Mouse (Mus musculus) intestine, postnatal 0 days (tissue): ENCODE measurements around the gene Cyp2j8. TPM values are rescaled to one million over a fixed set of nuclear protein-coding genes. Genes with fewer than 3 reads are reported as not detected.
"Not testable (repeated sequence)": the region's sequence is repeated elsewhere in the genome, so short reads cannot be mapped to it uniquely, and the experiment has no call there.

Experiments
- ATAC-seq: fragments of 200-750 bp; cut with Nextera tagmentation; 2 replicates; pipeline ENCODE4 v1.8.0; 2017; ENCODE audit warnings: mild to moderate bottlenecking, moderate TSS enrichment, moderate library complexity
- H3K27ac ChIP-seq: fragments of 300-500 bp; sonication (generic); 2 replicates; pipeline ENCODE4 v1.5.1; 2014; ENCODE audit warnings: mild to moderate bottlenecking, low read depth, low read length, moderate library complexity
- H3K27me3 ChIP-seq: fragments of 300-500 bp; sonication (generic); replicated peaks from 2 replicates; pipeline ENCODE4 v1.6.1; 2014; ENCODE audit warnings: low read length, mixed read lengths; ENCODE audit not compliant: control insufficient read depth, insufficient read depth
- H3K36me3 ChIP-seq: fragments of 300-500 bp; sonication (generic); 2 replicates; pipeline ENCODE4 v1.6.1; 2014; ENCODE audit warnings: mild to moderate bottlenecking, moderate library complexity; ENCODE audit not compliant: control insufficient read depth, insufficient read depth
- H3K4me1 ChIP-seq: fragments of 300-500 bp; sonication (generic); replicated peaks from 2 replicates; pipeline ENCODE4 v1.6.1; 2014; ENCODE audit warnings: antibody characterized with exemption, low read length, mixed read lengths; ENCODE audit not compliant: control insufficient read depth, insufficient read depth
- H3K4me2 ChIP-seq: fragments of 300-500 bp; sonication (generic); replicated peaks from 2 replicates; pipeline ENCODE4 v1.6.1; 2014; ENCODE audit warnings: low read depth, mild to moderate bottlenecking, moderate library complexity
- H3K4me3 ChIP-seq: fragments of 300-500 bp; sonication (generic); 2 replicates; pipeline ENCODE4 v1.5.1; 2014; ENCODE audit warnings: low read depth, low read length
- H3K9ac ChIP-seq: fragments of 300-500 bp; sonication (generic); 2 replicates; pipeline ENCODE4 v1.6.1; 2014; ENCODE audit warnings: mild to moderate bottlenecking, low read depth, low read length
- H3K9me3 ChIP-seq: fragments of 300-500 bp; sonication (generic); 2 replicates; pipeline ENCODE4 v1.6.1; 2016; ENCODE audit warnings: mixed run types; ENCODE audit not compliant: control insufficient read depth
- CTCF ChIP-seq: sonication (generic); IDR thresholded peaks from 2 replicates; pipeline ENCODE4 v1.5.1; 2016; ENCODE audit warnings: low read depth, mild to moderate bottlenecking, control low read depth, antibody characterized with exemption, moderate library complexity
- WGBS: fragments of 180-500 bp; shearing (Covaris S2); extraction: QIAGEN DNeasy Blood & Tissue Kit; methylation state at CpG from one replicate; pipeline ENCODE4 v1.1.7; 2014; 5-methylcytosine and 5-hydroxymethylcytosine counted together
- polyA plus RNA-seq: library from polyadenylated mRNA; unstranded; fragments of >200 nt; fragmentation: Nextera tagmentation; extraction: Ambion mirVana; gene quantifications from 2 replicates; pipeline ENCODE4 v1.2.1, GENCODE M21; 2015

Gene Cyp2j8
- 0.08 and 0.26 TPM in 2 replicates for polyA plus RNA-seq

- Histone ChIP-seq H3K4me1 (no peaks in the 10 kb centered on the region), H3K9me3 (no peaks in the 10 kb centered on the region), H3K27ac (no peak within 1 kb of the TSS), H3K4me2 (no peak within 1 kb of the TSS), H3K27me3 (no peaks in the 10 kb centered on the region), H3K36me3 (no peaks in the 10 kb centered on the region), H3K4me3 (no peak within 1 kb of the TSS), H3K9ac (no peak within 1 kb of the TSS)
- TF ChIP-seq CTCF: no peak
- 89% methylated on average over 1 of the region's 1 CpGs for WGBS
- ATAC-seq: no peak
Measured at GRCm38 (mm10) chr4:96507286-96507685, at the start of gene Cyp2j8. Gene Cyp2j8 (minus strand): TSS chr4:96507386.

GRCm38 (mm10) chr4:96553133-96553819, 46.1 kb upstream of the Cyp2j8 start, which contains the start of gene Cyp2j6:
Gene Cyp2j6 (minus strand): TSS chr4:96553661.
- H3K4me1 ChIP-seq: no peaks in the 10 kb centered on the region
- H3K27ac ChIP-seq: peak within 1 kb of the TSS; percentile 81
- peak; percentile 98 for ATAC-seq
- TF ChIP-seq CTCF: no peak
- under 1% methylated on average over 16 of the region's 16 CpGs for WGBS
- peak within 1 kb of the TSS; percentile 74 for H3K4me3 ChIP-seq
- no peaks in the 10 kb centered on the region for H3K9me3 ChIP-seq
- peak within 1 kb of the TSS; percentile 66 for H3K9ac ChIP-seq
- no peaks in the 10 kb centered on the region for H3K36me3 ChIP-seq
- no peaks in the 10 kb centered on the region for H3K27me3 ChIP-seq
- H3K4me2 ChIP-seq: peak within 1 kb of the TSS; percentile 85

- Histone ChIP-seq H3K27ac (no peak overlapping the region), H3K4me2 (peak overlapping the region; percentile 85), H3K36me3 (no peaks in the 10 kb centered on the region), H3K9me3 (no peaks in the 10 kb centered on the region), H3K27me3 (no peaks in the 10 kb centered on the region), H3K9ac (no peak overlapping the region), H3K4me3 (peak overlapping the region; percentile 24), H3K4me1 (no peaks in the 10 kb centered on the region)
- ATAC-seq: no peak
- TF ChIP-seq CTCF: no peak
- WGBS: 82% methylated on average over 3 of the region's 3 CpGs
Measured at GRCm38 (mm10) chr4:96551619-96552018, 44.4 kb upstream of the Cyp2j8 start.

- Histone ChIP-seq H3K36me3 (no peaks in the 10 kb centered on the region), H3K9ac (no peak overlapping the region), H3K4me3 (no peak overlapping the region), H3K27me3 (no peaks in the 10 kb centered on the region), H3K4me1 (no peaks in the 10 kb centered on the region), H3K9me3 (no peaks in the 10 kb centered on the region), H3K4me2 (no peak overlapping the region), H3K27ac (no peak overlapping the region)
- ATAC-seq: no peak
- 78% methylated on average over 1 of the region's 1 CpGs for WGBS
- no peak for TF ChIP-seq CTCF
Measured at GRCm38 (mm10) chr4:96545976-96546375, 38.8 kb upstream of the Cyp2j8 start.

GRCm38 (mm10) chr4:96525772-96526171, 18.6 kb upstream of the Cyp2j8 start:
- H3K27ac ChIP-seq: no peak overlapping the region
- H3K36me3 ChIP-seq: peaks cover 11% of the 10 kb centered on the region
- no peak for ATAC-seq
- no peak overlapping the region for H3K9ac ChIP-seq
- H3K27me3 ChIP-seq: no peaks in the 10 kb centered on the region
- TF ChIP-seq CTCF: peak; percentile 60
- H3K4me2 ChIP-seq: no peak overlapping the region
- no peaks in the 10 kb centered on the region for H3K9me3 ChIP-seq
- WGBS: 30% methylated on average over 1 of the region's 1 CpGs
- H3K4me3 ChIP-seq: no peak overlapping the region
- H3K4me1 ChIP-seq: no peaks in the 10 kb centered on the region

GRCm38 (mm10) chr4:96522256-96522655, 15.1 kb upstream of the Cyp2j8 start:
- 75% methylated on average over 2 of the region's 2 CpGs for WGBS
- Histone ChIP-seq H3K9me3 (no peaks in the 10 kb centered on the region), H3K27ac (no peak overlapping the region), H3K9ac (no peak overlapping the region), H3K4me2 (no peak overlapping the region), H3K27me3 (no peaks in the 10 kb centered on the region), H3K4me1 (no peaks in the 10 kb centered on the region), H3K36me3 (peaks cover 8% of the 10 kb centered on the region; the same call in 1 of the 2 replicates), H3K4me3 (no peak overlapping the region)
- no peak for ATAC-seq
- no peak for TF ChIP-seq CTCF

- no peak for ATAC-seq
- Histone ChIP-seq H3K27me3 (no peaks in the 10 kb centered on the region), H3K9ac (no peak overlapping the region), H3K27ac (no peak overlapping the region), H3K4me2 (no peak overlapping the region), H3K4me3 (no peak overlapping the region), H3K9me3 (no peaks in the 10 kb centered on the region), H3K4me1 (no peaks in the 10 kb centered on the region), H3K36me3 (no peaks in the 10 kb centered on the region)
- no peak for TF ChIP-seq CTCF
- WGBS: 83% methylated on average over 3 of the region's 3 CpGs
Measured at GRCm38 (mm10) chr4:96510083-96510482, 2.9 kb upstream of the Cyp2j8 start.

- not testable (repeated sequence) for ATAC-seq, H3K27me3 ChIP-seq, H3K4me3 ChIP-seq, H3K4me1 ChIP-seq, H3K9ac ChIP-seq, H3K4me2 ChIP-seq, H3K27ac ChIP-seq, H3K9me3 ChIP-seq, H3K36me3 ChIP-seq
- 79% methylated on average over 30 of the region's 30 CpGs for WGBS
Measured at GRCm38 (mm10) chr4:96463311-96464060, 43.7 kb downstream of the Cyp2j8 start.
